Mouse (Mus musculus) hindbrain, embryonic 14.5 days (tissue): Measurements from ENCODE around the gene Sstr4. TPM values are rescaled to one million over a fixed set of nuclear protein-coding genes. Genes with fewer than 3 reads are reported as not detected.

Source experiments
- ATAC-seq: fragments of 200-750 bp; cut with Nextera tagmentation; 2 replicates; pipeline ENCODE4 v1.8.0; 2017; ENCODE audit warnings: moderate number of reproducible peaks, mild to moderate bottlenecking, moderate TSS enrichment, moderate library complexity; ENCODE audit not compliant: low FRiP score
- DNase-seq: peaks from one replicate; pipeline ENCODE4 v3.0.0-alpha.2; 2015; ENCODE audit warnings: low spot score
- H3K27ac ChIP-seq: fragments of 300-500 bp; sonication (generic); 2 replicates; pipeline ENCODE4 v1.5.1; 2014; ENCODE audit warnings: mild to moderate bottlenecking, moderate library complexity
- H3K27me3 ChIP-seq: fragments of 300-500 bp; sonication (generic); 2 replicates; pipeline ENCODE4 v1.6.1; 2014; ENCODE audit warnings: mild to moderate bottlenecking, low read length, mixed read lengths; ENCODE audit not compliant: control insufficient read depth, insufficient read depth
- H3K36me3 ChIP-seq: fragments of 300-500 bp; sonication (generic); replicated peaks from 2 replicates; pipeline ENCODE4 v1.6.1; 2014; ENCODE audit not compliant: control insufficient read depth, insufficient read depth
- H3K4me1 ChIP-seq: fragments of 300-500 bp; sonication (generic); replicated peaks from 2 replicates; pipeline ENCODE4 v1.6.1; 2014; ENCODE audit warnings: antibody characterized with exemption, low read length, mixed read lengths; ENCODE audit not compliant: control insufficient read depth, insufficient read depth
- H3K4me2 ChIP-seq: fragments of 300-500 bp; sonication (generic); replicated peaks from 2 replicates; pipeline ENCODE4 v1.6.1; 2014; ENCODE audit warnings: mild to moderate bottlenecking, moderate library complexity
- H3K4me3 ChIP-seq: fragments of 300-500 bp; sonication (generic); replicated peaks from 2 replicates; pipeline ENCODE4 v1.5.1; 2014; ENCODE audit warnings: mild to moderate bottlenecking, low read length
- H3K9ac ChIP-seq: fragments of 300-500 bp; sonication (generic); 2 replicates; pipeline ENCODE4 v1.6.1; 2014
- H3K9me3 ChIP-seq: fragments of 300-500 bp; sonication (generic); 2 replicates; pipeline ENCODE4 v1.6.1; 2016; ENCODE audit warnings: low read length; ENCODE audit not compliant: control insufficient read depth
- WGBS: fragments of 180-500 bp; shearing (Covaris S2); extraction: QIAGEN DNeasy Blood & Tissue Kit; methylation state at CpG from one replicate; pipeline ENCODE4 v1.1.7; 2014; 5-methylcytosine and 5-hydroxymethylcytosine counted together
- polyA plus RNA-seq: library from polyadenylated mRNA; unstranded; fragments of >200 nt; fragmentation: Nextera tagmentation; extraction: Ambion mirVana; gene quantifications from 2 replicates; pipeline ENCODE4 v1.2.1, GENCODE M21; 2014

Sstr4 gene
- polyA plus RNA-seq, result 3.7 and 4.1 TPM in 2 replicates

- ATAC-seq (peak; percentile 87), DNase-seq (peak; percentile 63)
- Histone ChIP-seq H3K4me3 (peak within 1 kb of the TSS; percentile 65), H3K4me1 (0 out of 2 replicates have a peak, but pooled peaks cover 7% of the 10 kb centered on the region), H3K4me2 (peak within 1 kb of the TSS; percentile 81), H3K9me3 (no peaks in the 10 kb centered on the region), H3K9ac (peak within 1 kb of the TSS; percentile 67), H3K27me3 (peaks cover 35% of the 10 kb centered on the region), H3K27ac (no peak within 1 kb of the TSS), H3K36me3 (no peaks in the 10 kb centered on the region)
- WGBS, result 4% methylated on average over 81 of the region's 83 CpGs
Measured at GRCm38 (mm10) chr2:148395131-148396051, at the start of gene Sstr4. Gene Sstr4, plus strand, starts transcription at chr2:148395344.

GRCm38 (mm10) chr2:148345373-148345772, 49.8 kb upstream of the Sstr4 start:
- Histone ChIP-seq H3K27me3 (no peaks in the 10 kb centered on the region), H3K9me3 (no peaks in the 10 kb centered on the region), H3K4me2 (no peak overlapping the region), H3K9ac (no peak overlapping the region), H3K4me3 (no peak overlapping the region), H3K4me1 (no peaks in the 10 kb centered on the region), H3K36me3 (no peaks in the 10 kb centered on the region), H3K27ac (no peak overlapping the region)
- ATAC-seq (no peak), DNase-seq (no peak)

GRCm38 (mm10) chr2:148346976-148347375, 48.2 kb upstream of the Sstr4 start:
- Histone ChIP-seq H3K27me3 (no peaks in the 10 kb centered on the region), H3K4me3 (no peak overlapping the region), H3K9me3 (no peaks in the 10 kb centered on the region), H3K4me1 (no peaks in the 10 kb centered on the region), H3K36me3 (no peaks in the 10 kb centered on the region), H3K27ac (no peak overlapping the region), H3K4me2 (no peak overlapping the region), H3K9ac (no peak overlapping the region)
- ATAC-seq (no peak), DNase-seq (no peak)
- 97% methylated on average over 1 of the region's 1 CpGs for WGBS

DNA sequence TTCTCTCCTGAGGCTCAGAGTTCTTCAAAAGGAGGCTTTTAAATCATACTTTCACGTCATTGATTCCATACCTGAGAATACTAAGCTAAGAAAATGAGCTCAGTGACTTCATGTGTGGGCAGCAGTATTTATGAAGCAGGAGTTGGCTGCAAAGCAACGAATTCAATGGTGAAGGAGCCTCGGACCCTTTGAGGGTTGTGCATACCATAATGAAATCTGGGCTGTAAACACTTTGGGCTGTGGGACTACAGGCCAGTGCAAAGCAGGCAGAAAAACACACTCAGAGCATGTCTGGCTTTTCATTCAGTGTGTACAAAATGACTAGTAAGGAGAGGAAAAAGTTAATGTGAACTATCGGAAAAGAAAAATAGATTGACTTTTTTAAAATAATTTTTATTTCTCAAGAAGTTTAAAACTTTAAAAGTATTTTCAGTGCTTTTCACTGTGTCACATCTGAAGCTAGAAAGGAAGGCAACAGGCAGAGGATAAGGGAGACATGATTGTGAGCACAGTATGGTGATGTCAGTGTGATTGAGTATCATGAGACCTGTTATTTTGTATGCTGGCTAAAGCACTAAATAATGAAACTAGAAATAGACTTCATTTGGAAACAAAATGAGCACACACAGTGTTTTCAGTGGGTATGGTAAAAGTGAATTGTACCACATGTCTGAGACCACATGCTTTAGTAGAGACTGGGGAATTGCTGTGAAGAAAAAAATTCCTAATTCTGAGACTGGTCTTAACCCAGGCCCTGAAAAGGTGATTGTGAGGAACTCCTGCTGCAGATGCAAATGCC, 45.4 kb upstream of the Sstr4 start:
- Histone ChIP-seq H3K4me2 (no peak overlapping the region), H3K27ac (no peak overlapping the region), H3K27me3 (no peaks in the 10 kb centered on the region), H3K9ac (no peak overlapping the region), H3K4me1 (no peaks in the 10 kb centered on the region), H3K36me3 (no peaks in the 10 kb centered on the region), H3K9me3 (no peaks in the 10 kb centered on the region), H3K4me3 (no peak overlapping the region)
- DNase-seq, result no peak
- no peak for ATAC-seq
- 79% methylated on average over 4 of the region's 4 CpGs for WGBS

DNA sequence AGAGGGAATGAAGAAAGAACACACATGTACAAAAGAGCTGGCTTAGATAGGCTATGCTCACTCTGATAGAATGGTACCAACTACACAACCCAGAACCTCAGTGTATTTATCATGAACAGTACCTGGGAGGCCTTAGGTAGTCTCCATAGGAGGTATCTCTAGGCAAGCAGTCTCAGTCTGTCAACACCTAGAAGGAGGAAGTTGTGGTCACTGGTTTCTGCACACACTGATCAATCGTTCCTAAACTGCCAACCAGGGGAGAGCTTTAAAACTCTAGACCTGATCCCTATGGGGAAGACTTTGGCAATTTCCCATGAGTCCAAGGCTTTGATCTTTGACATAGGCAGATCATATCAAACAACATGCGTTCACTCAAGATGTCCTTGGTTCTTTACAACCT, 44.7 kb upstream of the Sstr4 start:
- no peak for DNase-seq
- no peak overlapping the region for H3K27ac ChIP-seq
- H3K9ac ChIP-seq, result no peak overlapping the region
- ATAC-seq, result no peak
- no peaks in the 10 kb centered on the region for H3K9me3 ChIP-seq
- H3K27me3 ChIP-seq, result no peaks in the 10 kb centered on the region
- H3K4me2 ChIP-seq, result no peak overlapping the region
- no peak overlapping the region for H3K4me3 ChIP-seq
- WGBS, result 81% methylated on average over 2 of the region's 2 CpGs
- H3K36me3 ChIP-seq, result no peaks in the 10 kb centered on the region
- H3K4me1 ChIP-seq, result no peaks in the 10 kb centered on the region

- H3K4me1 ChIP-seq, result no peaks in the 10 kb centered on the region
Measured at GRCm38 (mm10) chr2:148352655-148353054, 42.5 kb upstream of the Sstr4 start.

GRCm38 (mm10) chr2:148357145-148357544, 38.0 kb upstream of the Sstr4 start:
- DNase-seq (no peak), ATAC-seq (no peak)
- 91% methylated on average over 1 of the region's 1 CpGs for WGBS
- Histone ChIP-seq H3K27me3 (no peaks in the 10 kb centered on the region), H3K9me3 (no peaks in the 10 kb centered on the region), H3K4me1 (no peaks in the 10 kb centered on the region), H3K4me2 (no peak overlapping the region), H3K9ac (no peak overlapping the region), H3K27ac (no peak overlapping the region), H3K36me3 (no peaks in the 10 kb centered on the region), H3K4me3 (no peak overlapping the region)

More at GRCm38 (mm10) chr2:148352655-148353054, 42.5 kb upstream of the Sstr4 start:
- no peaks in the 10 kb centered on the region for H3K27me3 ChIP-seq
- 80% methylated on average over 1 of the region's 1 CpGs for WGBS
- no peaks in the 10 kb centered on the region for H3K36me3 ChIP-seq
- no peak overlapping the region for H3K9ac ChIP-seq
- H3K9me3 ChIP-seq, result no peaks in the 10 kb centered on the region
- DNase-seq, result no peak
- H3K4me2 ChIP-seq, result no peak overlapping the region
- H3K27ac ChIP-seq, result no peak overlapping the region
- no peak overlapping the region for H3K4me3 ChIP-seq
- ATAC-seq, result no peak

GRCm38 (mm10) chr2:148364536-148364935, 30.6 kb upstream of the Sstr4 start:
- Histone ChIP-seq H3K36me3 (no peaks in the 10 kb centered on the region), H3K4me1 (no peaks in the 10 kb centered on the region), H3K27me3 (no peaks in the 10 kb centered on the region), H3K27ac (no peak overlapping the region), H3K9me3 (no peaks in the 10 kb centered on the region), H3K4me2 (no peak overlapping the region), H3K9ac (no peak overlapping the region), H3K4me3 (no peak overlapping the region)
- DNase-seq (no peak), ATAC-seq (no peak)
- WGBS, result over 99% methylated on average over 3 of the region's 3 CpGs

- no peak for DNase-seq
- no peak overlapping the region for H3K27ac ChIP-seq
Measured at GRCm38 (mm10) chr2:148365227-148365626, 29.9 kb upstream of the Sstr4 start.

More at GRCm38 (mm10) chr2:148365227-148365626, 29.9 kb upstream of the Sstr4 start:
- Histone ChIP-seq H3K36me3 (no peaks in the 10 kb centered on the region), H3K9ac (no peak overlapping the region), H3K9me3 (no peaks in the 10 kb centered on the region), H3K27me3 (no peaks in the 10 kb centered on the region), H3K4me3 (no peak overlapping the region), H3K4me2 (no peak overlapping the region), H3K4me1 (no peaks in the 10 kb centered on the region)
- ATAC-seq, result no peak
- WGBS, result 58% methylated on average over 1 of the region's 1 CpGs
